Mouse (Mus musculus) WW6 (cell line): Measurements from ENCODE around the gene 1700001C02Rik.

Source experiments
- DNase-seq: peaks from one replicate; pipeline ENCODE4 v3.0.0-alpha.2; 2013; ENCODE audit warnings: low read depth, low spot score

The 1700001C02Rik gene

DNA sequence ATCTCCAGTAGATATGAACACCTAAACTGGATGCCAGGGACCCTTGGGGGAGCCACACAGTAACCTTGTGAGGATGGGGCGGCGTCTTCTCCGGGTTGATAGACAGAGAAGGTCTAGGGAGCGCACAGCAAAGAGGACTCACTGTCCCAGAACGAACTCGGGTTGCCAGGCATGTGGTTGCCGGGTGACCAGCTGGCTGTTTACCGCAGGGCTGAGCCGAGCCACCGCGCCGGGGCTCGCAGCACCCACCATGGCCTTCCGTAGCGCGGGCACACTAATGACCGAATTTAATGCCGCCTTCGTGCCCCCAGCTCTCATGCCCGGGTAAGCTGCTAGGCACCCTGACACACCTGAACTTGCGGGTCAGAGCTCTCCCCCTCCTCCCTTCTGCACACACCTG, at the start of gene 1700001C02Rik:
Gene 1700001C02Rik, plus strand, starts transcription at position 187 of the 400 bp plus-strand sequence.
- DNase-seq, result no peak

- no peak for DNase-seq
Observed at GRCm38 (mm10) chr5:30416665-30417064, 49.2 kb upstream of the 1700001C02Rik start.

GRCm38 (mm10) chr5:30423121-30423520, 42.7 kb upstream of the 1700001C02Rik start:
- no peak for DNase-seq

GRCm38 (mm10) chr5:30423572-30424244, 42.1 kb upstream of the 1700001C02Rik start:
- DNase-seq, result peak; percentile 48

GRCm38 (mm10) chr5:30427406-30427805, 38.4 kb upstream of the 1700001C02Rik start:
- no peak for DNase-seq

GRCm38 (mm10) chr5:30438931-30439330, 26.9 kb upstream of the 1700001C02Rik start:
- DNase-seq, result no peak

GRCm38 (mm10) chr5:30440308-30440906, 25.4 kb upstream of the 1700001C02Rik start:
- DNase-seq, result no peak

DNA sequence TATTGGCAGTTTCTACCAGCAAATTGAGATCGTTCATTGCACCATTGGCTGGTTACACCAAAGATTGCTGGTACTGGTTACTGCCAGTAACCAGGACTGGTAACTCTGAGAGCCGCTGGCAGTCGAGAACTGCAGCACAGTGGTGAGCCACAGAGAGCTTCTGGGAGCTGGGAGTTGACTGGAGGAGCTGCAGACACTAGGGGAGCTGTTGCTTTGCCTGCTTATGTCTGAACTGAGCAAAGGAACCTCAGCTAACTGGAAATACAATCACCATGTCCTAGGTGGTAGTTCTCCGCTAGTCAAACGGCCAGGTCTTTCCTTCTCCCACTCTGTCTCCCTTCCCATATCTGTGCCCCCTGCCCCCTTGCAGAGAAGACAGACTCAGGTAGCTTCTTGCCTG, 23.7 kb upstream of the 1700001C02Rik start:
- DNase-seq, result no peak

DNA sequence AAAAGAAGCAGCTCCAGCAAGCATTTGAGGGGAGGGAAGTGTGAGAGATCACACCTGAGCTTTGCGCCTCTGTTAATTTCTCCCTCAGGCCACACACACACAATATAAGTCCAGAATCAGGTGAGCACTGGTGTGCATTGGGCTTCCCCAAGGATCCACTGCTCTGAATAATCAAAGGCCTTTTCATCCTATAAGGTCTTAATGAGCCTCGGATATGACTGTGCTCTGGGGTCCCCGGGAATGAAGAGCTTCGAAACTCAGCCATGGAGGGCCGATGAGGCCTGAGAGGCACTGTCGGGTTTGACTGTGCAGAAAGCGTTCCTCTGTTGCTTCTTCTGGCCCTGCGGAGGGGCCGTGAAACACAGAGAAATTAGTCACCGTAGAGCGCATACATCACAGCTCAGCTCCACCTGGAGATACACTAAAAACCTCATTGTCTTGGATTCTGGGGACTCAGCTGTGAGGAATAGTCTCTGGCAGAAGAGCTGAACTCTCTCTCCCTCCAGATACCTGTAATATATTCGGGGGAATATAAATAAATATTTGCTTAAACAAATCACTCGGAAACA, 21.4 kb upstream of the 1700001C02Rik start:
- no peak for DNase-seq

GRCm38 (mm10) chr5:30456056-30456455, 9.8 kb upstream of the 1700001C02Rik start:
- no peak for DNase-seq

DNA sequence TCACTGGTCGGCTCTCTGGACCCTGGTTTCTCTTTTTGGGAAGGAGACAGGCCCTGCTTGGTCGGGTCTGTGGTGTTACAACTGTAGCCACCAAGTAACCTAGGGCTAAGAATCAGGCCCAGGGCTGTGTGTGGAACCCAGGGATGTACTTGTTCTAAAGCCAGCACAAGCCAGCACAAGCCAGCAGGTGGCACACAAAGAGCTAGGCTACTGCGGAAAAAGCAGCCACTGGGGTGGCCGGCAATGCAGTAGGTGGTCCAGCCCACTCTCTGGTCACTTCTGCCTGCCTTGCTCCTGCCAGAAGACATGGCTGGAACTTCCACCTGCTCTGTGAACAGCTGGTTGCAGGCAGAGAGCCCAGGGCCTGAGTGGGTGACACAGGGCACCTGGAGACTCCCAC, 5.7 kb upstream of the 1700001C02Rik start:
- DNase-seq, result no peak

DNA sequence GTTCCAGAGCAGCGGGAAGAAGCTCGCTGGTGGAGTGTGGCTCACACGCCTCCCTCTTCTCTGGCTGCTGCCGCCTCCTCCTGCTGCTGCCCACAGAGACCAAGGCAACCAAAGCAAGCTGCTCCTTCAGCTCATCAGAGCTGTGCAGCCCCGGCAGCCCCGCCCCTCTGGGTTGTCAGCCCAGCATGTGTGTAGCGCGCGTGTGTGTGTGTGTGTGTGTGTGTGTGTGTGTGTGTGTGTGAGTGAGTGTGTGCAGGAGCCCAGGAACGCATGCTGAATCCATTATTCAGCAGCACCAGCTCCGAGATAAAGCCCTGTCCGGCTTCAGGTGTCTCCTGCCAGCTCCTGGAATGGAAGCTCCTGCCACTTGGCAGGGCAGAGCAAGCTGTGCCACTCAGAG, 4.0 kb upstream of the 1700001C02Rik start, which contains the start of gene Otof:
Gene Otof, minus strand, starts transcription at position 112 of the 400 bp plus-strand sequence.
- DNase-seq, result no peak

DNA sequence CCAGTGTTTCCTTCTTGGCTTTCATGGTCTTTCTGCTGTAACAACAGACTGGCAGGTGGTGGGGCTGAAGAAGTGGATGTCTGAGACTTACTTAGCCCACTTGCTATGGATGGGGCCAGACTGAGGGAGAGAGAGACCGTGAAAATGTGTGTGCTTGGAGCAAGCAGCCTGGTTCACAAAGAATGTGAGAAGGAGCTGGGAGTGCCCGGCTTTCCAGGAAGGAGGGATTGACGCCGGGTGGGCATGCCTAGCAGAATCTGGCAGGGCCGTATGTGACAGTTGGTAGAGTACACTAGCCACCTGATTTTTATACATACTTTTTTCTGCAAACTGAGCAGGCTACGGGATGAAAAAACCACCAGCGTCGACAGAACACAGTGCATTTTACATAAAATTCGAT, 468 bp downstream of the 1700001C02Rik start:
- DNase-seq, result no peak

- DNase-seq, result peak; percentile 31
Observed at GRCm38 (mm10) chr5:30470454-30470853, 4.6 kb downstream of the 1700001C02Rik start.

DNA sequence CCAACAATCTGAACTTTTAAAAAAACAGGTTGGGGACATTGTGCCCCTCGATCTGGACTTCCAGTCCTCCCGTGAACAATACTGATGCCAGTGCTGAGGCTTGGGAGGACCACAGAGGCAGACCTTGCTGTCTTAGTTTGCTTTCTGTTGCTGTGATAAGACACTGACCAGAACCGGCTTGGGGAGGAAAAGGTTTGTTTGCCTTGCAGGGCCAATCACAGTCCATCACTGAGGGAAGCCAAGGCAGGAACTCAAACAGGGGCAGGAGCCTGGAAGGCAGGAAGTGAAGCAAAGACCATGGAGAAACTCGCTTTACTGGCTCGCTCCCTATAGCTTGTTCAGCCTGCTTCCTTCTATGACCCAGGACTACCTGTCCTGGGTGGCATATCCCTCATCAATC, 6.3 kb downstream of the 1700001C02Rik start:
- no peak for DNase-seq

- DNase-seq, result peak; percentile 20
Observed at GRCm38 (mm10) chr5:30476534-30476933, 10.7 kb downstream of the 1700001C02Rik start.

DNA sequence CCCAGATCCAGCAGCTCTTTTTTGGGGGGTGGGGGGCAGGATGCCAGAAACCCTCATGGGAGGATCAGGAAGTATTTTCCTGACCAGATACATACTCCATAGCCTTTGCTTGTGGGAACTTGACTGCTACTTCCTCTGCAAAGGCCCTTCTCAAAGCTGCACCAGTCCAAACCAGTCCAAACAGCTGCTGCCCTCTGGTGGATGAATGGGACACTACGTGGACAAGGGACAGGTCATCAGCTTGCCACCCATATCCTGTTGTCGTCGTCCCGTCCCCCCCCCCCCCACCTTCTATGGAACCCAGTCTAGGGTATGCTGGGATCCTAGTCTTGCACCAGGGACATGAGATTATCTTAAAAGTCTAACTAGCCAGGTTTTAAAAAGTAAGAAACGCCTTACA, 16.5 kb downstream of the 1700001C02Rik start:
- no peak for DNase-seq

DNA sequence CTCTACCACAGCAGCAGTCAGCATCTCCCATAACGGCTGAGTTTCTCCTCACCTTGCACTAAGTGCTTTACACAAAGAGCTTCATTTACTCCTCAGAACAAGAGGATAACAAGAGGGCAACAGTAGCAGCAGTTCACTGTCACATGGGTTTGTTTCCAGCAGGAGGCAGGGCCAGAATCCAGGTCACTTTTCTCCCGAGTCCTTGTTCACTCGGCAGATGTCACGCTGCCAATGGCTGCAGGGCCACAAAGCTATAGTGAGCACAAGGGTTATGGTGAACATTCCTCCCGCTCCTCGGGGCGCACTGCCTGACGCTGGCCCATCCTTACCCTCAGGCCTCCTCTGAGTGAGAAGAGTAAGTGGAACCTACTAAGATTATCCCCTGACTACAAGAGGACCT, 17.7 kb downstream of the 1700001C02Rik start:
- DNase-seq, result no peak

- DNase-seq, result no peak
Observed at GRCm38 (mm10) chr5:30484591-30484990, 18.7 kb downstream of the 1700001C02Rik start.

- no peak for DNase-seq
Observed at GRCm38 (mm10) chr5:30485136-30485535, 19.3 kb downstream of the 1700001C02Rik start.

GRCm38 (mm10) chr5:30490215-30490614, 24.4 kb downstream of the 1700001C02Rik start:
- DNase-seq, result no peak

DNA sequence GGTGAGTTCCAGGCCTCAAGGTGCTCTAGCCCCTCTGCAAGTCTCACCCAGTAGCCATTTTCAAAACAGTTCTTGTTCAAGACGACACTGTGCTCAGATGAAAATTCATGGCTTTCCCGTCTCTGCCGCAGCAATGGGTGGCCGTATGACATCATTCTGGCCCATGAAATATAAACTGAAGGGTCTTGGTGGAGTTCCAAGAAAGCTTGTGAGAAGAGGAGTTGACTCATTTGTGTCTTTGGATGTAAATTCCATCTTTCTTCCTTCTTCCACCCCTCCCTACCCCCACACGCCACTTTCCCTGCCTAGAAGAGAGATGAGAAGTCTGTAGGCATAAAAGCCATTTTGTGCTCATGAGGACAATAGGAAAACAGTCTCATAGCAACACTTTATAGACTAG, 25.0 kb downstream of the 1700001C02Rik start:
- DNase-seq, result no peak

GRCm38 (mm10) chr5:30493723-30494122, 27.9 kb downstream of the 1700001C02Rik start:
- no peak for DNase-seq
